Mouse (Mus musculus) cerebellum, adult 9-10 months (tissue): Measurements from ENCODE around the gene Cep70.
A peak's percentile ranks its signal among the peaks of the same experiment; 100 is the strongest.

ENCODE experiments used
- DNase-seq: peaks from one replicate; pipeline ENCODE4 v3.0.0; 2022

The Cep70 gene

DNA sequence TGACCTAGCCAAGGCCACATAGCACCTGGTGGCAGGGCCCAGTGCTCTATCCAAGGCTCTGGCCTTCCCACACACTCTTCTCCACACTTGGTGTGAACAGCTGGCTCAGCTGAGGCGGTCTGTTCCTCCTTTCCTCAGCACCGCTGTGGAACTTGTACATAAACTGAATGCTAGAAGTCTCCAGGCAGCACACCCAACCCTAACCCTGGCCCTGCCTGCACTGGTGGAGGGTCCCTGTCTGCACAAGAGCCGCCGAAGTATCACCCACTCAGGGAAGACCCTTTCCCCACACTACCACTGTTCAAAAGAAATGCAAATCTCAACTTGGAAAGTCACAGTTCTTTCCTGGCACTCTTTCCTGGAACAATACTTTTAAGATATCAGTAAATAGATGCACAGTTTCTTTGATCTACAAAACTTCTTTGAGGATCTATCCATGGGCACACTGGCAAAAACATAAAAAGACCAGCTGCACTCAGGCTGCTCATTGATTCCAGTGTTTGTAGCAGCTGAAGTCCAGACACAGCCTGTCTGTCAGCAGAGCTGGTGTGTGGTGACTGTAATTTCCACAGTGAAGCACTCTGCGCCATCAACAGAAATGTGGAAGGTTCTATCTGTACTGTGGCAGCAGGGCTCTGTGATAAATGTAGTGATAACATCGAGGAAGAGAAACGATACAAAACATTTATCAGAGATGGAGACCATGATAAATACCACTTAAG lies 82.2 kb downstream of the Cep70 start:
- no peak for DNase-seq

DNA sequence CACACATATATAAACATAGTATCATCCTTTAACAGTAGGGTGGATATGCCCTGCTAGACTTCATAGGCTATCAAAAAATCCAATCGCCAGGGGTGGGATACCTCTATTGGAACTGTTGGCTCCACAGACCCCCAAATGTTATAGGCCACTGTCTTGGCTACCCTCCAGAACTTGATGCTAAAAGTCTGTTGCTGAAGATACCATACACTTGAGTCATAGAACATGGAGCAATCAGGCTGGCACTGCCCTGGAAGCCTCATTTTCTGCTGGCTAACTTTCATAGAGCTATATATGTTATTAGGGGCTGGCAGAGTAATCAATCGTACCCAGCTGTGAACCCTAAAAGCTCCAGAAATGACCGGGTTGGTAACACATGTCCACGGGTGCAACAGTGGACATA lies 82.8 kb downstream of the Cep70 start:
- DNase-seq, result no peak

DNA sequence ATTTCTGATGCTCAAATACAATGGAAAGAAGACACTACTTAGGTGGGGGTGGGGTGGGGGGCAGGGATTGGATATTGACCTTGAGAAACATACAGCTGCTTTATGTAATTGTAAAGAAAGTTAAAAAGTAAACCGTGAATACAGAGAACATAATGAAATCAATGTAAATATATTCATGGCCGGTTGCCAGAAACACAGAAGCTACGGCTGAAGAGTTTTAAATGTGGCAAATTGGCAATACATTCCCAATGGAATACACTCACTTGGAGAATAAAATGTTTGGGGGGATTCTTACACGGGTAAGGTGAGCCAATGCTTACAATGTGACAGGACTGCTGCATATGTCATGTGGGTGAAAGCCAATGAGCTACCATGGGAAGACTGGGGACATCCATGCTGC lies 83.7 kb downstream of the Cep70 start:
- DNase-seq, result no peak

GRCm38 (mm10) chr9:99336538-99336937 lies 93.4 kb downstream of the Cep70 start:
- DNase-seq, result no peak

DNA sequence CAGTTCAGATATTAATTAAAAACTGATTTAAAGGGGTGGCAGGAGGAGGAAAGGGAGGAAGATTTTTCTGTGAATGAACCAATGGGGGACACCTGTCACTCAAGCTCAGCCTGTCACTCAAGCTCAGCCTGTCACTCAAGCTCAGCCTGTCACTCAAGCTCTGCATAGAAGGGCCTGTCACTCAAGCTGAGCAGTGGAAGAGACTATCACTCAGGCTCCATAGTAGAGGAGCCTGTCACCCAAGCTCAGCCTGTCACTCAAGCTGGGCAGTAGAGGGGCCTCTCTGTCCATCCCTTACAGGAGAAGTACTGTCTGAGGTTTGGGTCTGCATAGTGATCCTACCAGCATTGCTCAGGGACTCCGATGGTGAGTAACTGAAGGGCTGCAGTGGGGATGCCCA lies 95.1 kb downstream of the Cep70 start:
- no peak for DNase-seq

- DNase-seq, result no peak
Measured at GRCm38 (mm10) chr9:99339182-99339581, 96.0 kb downstream of the Cep70 start.

GRCm38 (mm10) chr9:99340126-99340525 lies 97.0 kb downstream of the Cep70 start:
- DNase-seq, result no peak

DNA sequence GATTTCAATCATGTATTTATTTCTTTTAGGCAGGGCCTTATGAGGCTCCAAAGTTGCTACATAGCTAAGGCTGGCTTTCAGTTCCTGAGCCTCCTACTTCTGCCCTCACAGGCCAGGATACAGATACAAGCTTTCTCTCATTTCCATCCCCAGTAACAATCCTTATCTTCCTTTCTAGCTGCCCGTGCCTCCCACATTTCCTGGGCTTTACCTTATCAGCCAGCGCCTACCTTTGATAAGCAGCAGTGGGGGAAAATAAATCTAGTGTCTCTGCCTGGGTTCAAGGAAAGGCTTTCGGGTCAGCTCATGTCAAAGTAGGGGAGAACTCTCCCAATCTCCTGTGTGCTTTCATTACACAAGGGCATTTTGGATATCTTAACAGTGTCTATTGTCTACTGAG lies 98.4 kb downstream of the Cep70 start:
- DNase-seq, result no peak

- peak; percentile 4 for DNase-seq
Measured at GRCm38 (mm10) chr9:99345351-99345792, 102.2 kb downstream of the Cep70 start.
